Mouse (Mus musculus): ENCODE data around the gene Mcoln2.

GRCm38 (mm10) chr3:146110916-146111315, 38.7 kb upstream of the Mcoln2 start:
- TF ChIP-seq CTCF (IDR thresholded peaks at IDR 0.05; ENCODE audit: low read depth), result no peak
- no peak for TF ChIP-seq EP300 (IDR thresholded peaks at IDR 0.05; ENCODE audit: low read depth)

All from liver, postnatal 0 days (tissue).